33 mouse cellular contexts compared by ENCODE assay signal in the genomic region with DNA sequence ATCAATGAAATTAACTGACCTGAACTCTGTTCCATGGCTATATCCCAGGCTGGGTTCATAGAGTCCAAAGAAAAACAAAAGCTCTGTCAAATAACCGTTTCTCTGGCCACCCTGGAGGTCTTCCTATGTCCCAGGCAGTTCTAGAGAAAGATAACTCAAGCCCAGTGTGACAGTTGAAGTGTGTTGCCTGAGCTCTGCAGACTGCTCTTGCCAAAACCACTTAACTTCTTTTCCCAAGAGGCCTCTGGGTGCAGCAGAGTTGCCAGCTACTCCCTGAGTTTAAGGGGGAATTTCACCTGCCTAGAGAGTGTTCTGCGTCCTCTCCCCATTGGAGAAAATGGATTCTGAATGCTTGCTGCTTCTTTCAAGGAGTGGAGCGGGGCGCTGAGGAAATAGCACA. TPM values are rescaled to one million over a fixed set of nuclear protein-coding genes. Genes with fewer than 3 reads are reported as not detected.
DNase-seq lines count a peak whose midpoint lies in the region; ATAC-seq and TF ChIP-seq lines count a peak whose summit lies in the region.
"Had no signal": no experiment of that assay in that cellular context is flagged by ENCODE, and none has a peak within 500 bp of the region (broad histone marks: within the 10 kb centered on the region; RNA-seq: fewer than 3 reads in every experiment).

No protein-coding gene starts in this region.

- H3K27ac ChIP-seq in heart, adult 2 months, result peak overlapping the region; percentile 66
- no peak overlapping the region for H3K27ac ChIP-seq in lung, embryonic 14.5 days (ENCODE audit: low read depth)
- peak overlapping the region; percentile 67 for H3K27ac ChIP-seq in heart, postnatal 0 days (ENCODE audit: low read depth)
- H3K27ac ChIP-seq: embryonic facial prominence, embryonic 13.5 days; forebrain, embryonic 10.5 days; forebrain, embryonic 15.5 days; hindbrain, embryonic 14.5 days; kidney, embryonic 15.5 days; layer of hippocampus, adult 2 months; liver, embryonic 12.5 days; midbrain, embryonic 12.5 days; neural tube, embryonic 13.5 days had no signal

- H3K4me1 ChIP-seq in heart, adult 2 months (ENCODE audit: control insufficient read depth, insufficient read depth, low read length), result peaks cover 14% of the 10 kb centered on the region
- H3K4me1 ChIP-seq in lung, embryonic 14.5 days (ENCODE audit: insufficient read depth), result no peaks in the 10 kb centered on the region; the same call in 1 of the 2 replicates
- peaks cover 53% of the 10 kb centered on the region for H3K4me1 ChIP-seq in heart, postnatal 0 days (ENCODE audit: control insufficient read depth, insufficient read depth)
- H3K4me1 ChIP-seq: forebrain, embryonic 15.5 days; kidney, embryonic 15.5 days; liver, embryonic 12.5 days; megakaryocyte, embryonic 14.5 days; midbrain, embryonic 12.5 days; neural tube, embryonic 13.5 days had no signal

- H3K4me3 ChIP-seq in heart, adult 2 months, result no peak overlapping the region
- H3K4me3 ChIP-seq in lung, embryonic 14.5 days (ENCODE audit: low read depth, low read length), result no peak overlapping the region
- no peak overlapping the region for H3K4me3 ChIP-seq in heart, postnatal 0 days (ENCODE audit: low read depth, low read length)
- H3K4me3 ChIP-seq: embryonic facial prominence, embryonic 13.5 days; forebrain, embryonic 10.5 days; forebrain, embryonic 15.5 days; kidney, embryonic 15.5 days; layer of hippocampus, adult 2 months; liver, embryonic 12.5 days; megakaryocyte, embryonic 14.5 days; midbrain, embryonic 12.5 days; myocyte; neural tube, embryonic 13.5 days had no signal

- no peak for ATAC-seq in lung, embryonic 14.5 days (ENCODE audit: insufficient read depth)
- ATAC-seq in heart, postnatal 0 days (ENCODE audit: insufficient read depth, low read depth), result peak; percentile 67
- ATAC-seq: forebrain, embryonic 15.5 days; liver, embryonic 12.5 days; liver, postnatal 0 days; Patski had no signal

- no peaks in the 10 kb centered on the region for H3K27me3 ChIP-seq in heart, adult 2 months (ENCODE audit: control insufficient read depth, insufficient read depth, low read length)
- no peaks in the 10 kb centered on the region for H3K27me3 ChIP-seq in lung, embryonic 14.5 days (ENCODE audit: insufficient read depth, low read length)
- no peaks in the 10 kb centered on the region for H3K27me3 ChIP-seq in heart, postnatal 0 days (ENCODE audit: control insufficient read depth, insufficient read depth, low read length)
- H3K27me3 ChIP-seq: embryonic facial prominence, embryonic 13.5 days; forebrain, embryonic 15.5 days; kidney, embryonic 15.5 days; liver, embryonic 12.5 days; midbrain, embryonic 12.5 days; neural tube, embryonic 13.5 days; Patski had no signal

- no peak for TF ChIP-seq CTCF in heart, adult 2 months (IDR thresholded peaks at IDR 0.05)
- no peak for TF ChIP-seq CTCF in lung, embryonic 14.5 days (IDR thresholded peaks at IDR 0.05; ENCODE audit: low read depth)
- no peak for TF ChIP-seq CTCF in heart, postnatal 0 days (IDR thresholded peaks at IDR 0.05; ENCODE audit: low read depth)

- no peak overlapping the region for H3K4me2 ChIP-seq in lung, embryonic 14.5 days
- H3K4me2 ChIP-seq in heart, postnatal 0 days (ENCODE audit: low read depth, low read length), result no peak overlapping the region
- H3K4me2 ChIP-seq: embryonic facial prominence, embryonic 13.5 days; forebrain, embryonic 15.5 days; hindbrain, embryonic 14.5 days; kidney, embryonic 15.5 days; liver, embryonic 12.5 days; midbrain, embryonic 12.5 days; neural tube, embryonic 13.5 days had no signal

- DNase-seq in heart, adult 2 months, result peak in 1 of 2 experiments; percentile 51
- DNase-seq in heart, postnatal 4 days, result no peak
- peak; percentile 59 for DNase-seq in lung, embryonic 14.5 days
- DNase-seq in lung, postnatal 25 days (ENCODE audit: low spot score), result no peak
- DNase-seq in adipocyte (ENCODE audit: low spot score), result peak; percentile 14
- peak; percentile 85 for DNase-seq in heart, postnatal 0 days (ENCODE audit: low spot score)
- DNase-seq in adrenal gland, postnatal 25 days, result no peak
- DNase-seq: adrenal gland, postnatal 14 days; cerebellum, adult 11-12 months; cerebellum, postnatal 10 days; kidney, adult 11 months; kidney, postnatal 36 days; layer of hippocampus, postnatal 36 days; left cerebral cortex, postnatal 4 days; liver, postnatal 0 days; lung, postnatal 36 days; thymus, adult 2 months; thymus, postnatal 36 days had no signal

- TF ChIP-seq POLR2A in heart, adult 2 months (IDR thresholded peaks at IDR 0.05; ENCODE audit: insufficient read depth, low read depth, low read length), result no peak

- H3K9me3 ChIP-seq in lung, embryonic 14.5 days (ENCODE audit: low read depth, low read length), result no peaks in the 10 kb centered on the region
- no peaks in the 10 kb centered on the region for H3K9me3 ChIP-seq in heart, postnatal 0 days (replicated peaks; ENCODE audit: control insufficient read depth, low read length)
- H3K9me3 ChIP-seq: embryonic facial prominence, embryonic 13.5 days; forebrain, embryonic 10.5 days; forebrain, embryonic 15.5 days; kidney, embryonic 15.5 days; liver, embryonic 12.5 days; megakaryocyte, embryonic 14.5 days; midbrain, embryonic 12.5 days; neural tube, embryonic 13.5 days had no signal

- intact Hi-C loops in heart, adult 2 months (cut with DNase I), result loop anchor here (2.0 kb wide), 1 partner anchor 24 kb away; the partner anchor contains the start of gene Pakap

- WGBS in heart, adult 2 months, result 70% methylated on average over 4 of the region's 4 CpGs
- WGBS in lung, embryonic 14.5 days, result 67% methylated on average over 4 of the region's 4 CpGs
- WGBS in heart, postnatal 0 days, result 54% methylated on average over 4 of the region's 4 CpGs

- 0 out of 2 replicates have a peak, but pooled peaks have one; percentile 21 for TF ChIP-seq EP300 in heart, adult 2 months (IDR thresholded peaks at IDR 0.05; ENCODE audit: insufficient read depth, low read depth, low read length)
- TF ChIP-seq EP300 in heart, postnatal 0 days (IDR thresholded peaks at IDR 0.05; ENCODE audit: low read depth), result no peak

- H3K36me3 ChIP-seq in heart, adult 2 months (ENCODE audit: control insufficient read depth, insufficient read depth, low read length), result peaks cover 3% of the 10 kb centered on the region
- no peaks in the 10 kb centered on the region for H3K36me3 ChIP-seq in lung, embryonic 14.5 days (ENCODE audit: insufficient read depth)
- H3K36me3 ChIP-seq in heart, postnatal 0 days (replicated peaks; ENCODE audit: control insufficient read depth, insufficient read depth, low read length), result no peaks in the 10 kb centered on the region
- H3K36me3 ChIP-seq: embryonic facial prominence, embryonic 13.5 days; forebrain, embryonic 10.5 days; forebrain, embryonic 15.5 days; G1E; kidney, embryonic 15.5 days; liver, embryonic 12.5 days; midbrain, embryonic 12.5 days; neural tube, embryonic 13.5 days had no signal

- no peak overlapping the region for H3K9ac ChIP-seq in heart, adult 2 months (ENCODE audit: low read depth, low read length)
- H3K9ac ChIP-seq in lung, embryonic 14.5 days, result no peak overlapping the region
- no peak overlapping the region for H3K9ac ChIP-seq in heart, postnatal 0 days (replicated peaks; ENCODE audit: low read depth, low read length)
- H3K9ac ChIP-seq: embryonic facial prominence, embryonic 13.5 days; forebrain, embryonic 15.5 days; hindbrain, embryonic 14.5 days; kidney, embryonic 15.5 days; liver, embryonic 12.5 days; liver, postnatal 0 days; midbrain, embryonic 12.5 days; neural tube, embryonic 13.5 days had no signal

- H3K79me2 ChIP-seq in heart, adult 2 months (replicated peaks; ENCODE audit: control insufficient read depth, insufficient read depth, low read length), result peaks cover 5% of the 10 kb centered on the region

RNA-seq across cellular contexts. Expression of gene Pakap, which starts 24.8 kb away (rescaled TPM):
- 10 to 100 TPM; 33.7 to 35.2 TPM for total RNA-seq in heart, adult 2 months (2021)
- polyA plus RNA-seq in heart, adult 2 months (2012; rRNA removed), result 3.3 and 7.6 TPM in 2 replicates
- total RNA-seq in heart, postnatal 4 days (2021), result 10 to 100 TPM; 73.5 to 80.4 TPM
- 56.2 and 57.2 TPM in 2 replicates for polyA plus RNA-seq in lung, embryonic 14.5 days (2014; fragmentation: Nextera tagmentation; extraction: Ambion mirVana)
- total RNA-seq in heart, postnatal 0 days (2014; rRNA removed; ENCODE audit: low replicate concordance), result 21.1 and 26.8 TPM in 2 replicates
- 33.8 and 43.7 TPM in 2 replicates for polyA plus RNA-seq in heart, postnatal 0 days (2015; fragmentation: Nextera tagmentation; extraction: Ambion mirVana)
- total RNA-seq in adrenal gland, postnatal 25 days (2021), result 67.2 and 126 TPM in 2 replicates
- total RNA-seq: common myeloid progenitor, adult 5-6 weeks; G1E; hematopoietic stem cell, adult 5-6 weeks had no signal
- polyA plus RNA-seq: G1E had no signal

Comparison
In these comparisons a context has a peak if more than half of its experiments do, and no peak if none do; other contexts are left out.
1. DNase-seq: peak in lung, embryonic 14.5 days (single experiment), adipocyte (single experiment) and heart, postnatal 0 days (single experiment); none in heart, postnatal 4 days (single experiment), lung, postnatal 25 days (single experiment) and adrenal gland, postnatal 25 days (single experiment).